Mouse (Mus musculus) embryonic facial prominence, embryonic 14.5 days (tissue): ENCODE results near the gene Fndc3b. TPM values are rescaled to one million over a fixed set of nuclear protein-coding genes. Genes with fewer than 3 reads are reported as not detected.

ENCODE experiments used
- ATAC-seq: fragments of 200-750 bp; cut with Nextera tagmentation; 2 replicates; pipeline ENCODE4 v1.8.0; 2017; ENCODE audit warnings: low read depth, moderate number of reproducible peaks, moderate TSS enrichment
- DNase-seq: peaks from one replicate; pipeline ENCODE4 v3.0.0-alpha.2; 2015; ENCODE audit warnings: low spot score
- H3K27ac ChIP-seq: fragments of 300-500 bp; sonication (generic); replicated peaks from 2 replicates; pipeline ENCODE4 v1.5.1; 2014; ENCODE audit warnings: low read depth, mild to moderate bottlenecking, low read length, moderate library complexity
- H3K27me3 ChIP-seq: fragments of 300-500 bp; sonication (generic); replicated peaks from 2 replicates; pipeline ENCODE4 v1.6.1; 2014; ENCODE audit warnings: low read length; ENCODE audit not compliant: control insufficient read depth, insufficient read depth
- H3K36me3 ChIP-seq: fragments of 300-500 bp; sonication (generic); 2 replicates; pipeline ENCODE4 v1.6.1; 2014; ENCODE audit warnings: low read length, mixed read lengths; ENCODE audit not compliant: control insufficient read depth, insufficient read depth
- H3K4me1 ChIP-seq: fragments of 300-500 bp; sonication (generic); 2 replicates; pipeline ENCODE4 v1.6.1; 2014; ENCODE audit warnings: antibody characterized with exemption, low read length; ENCODE audit not compliant: control insufficient read depth, insufficient read depth
- H3K4me2 ChIP-seq: fragments of 300-500 bp; sonication (generic); 2 replicates; pipeline ENCODE4 v1.6.1; 2014; ENCODE audit warnings: low read depth, mild to moderate bottlenecking, low read length, moderate library complexity, mixed read lengths
- H3K4me3 ChIP-seq: fragments of 300-500 bp; sonication (generic); 2 replicates; pipeline ENCODE4 v1.5.1; 2014; ENCODE audit warnings: low read depth, mild to moderate bottlenecking, low read length
- H3K9ac ChIP-seq: fragments of 300-500 bp; sonication (generic); 2 replicates; pipeline ENCODE4 v1.6.1; 2014; ENCODE audit warnings: low read depth, mild to moderate bottlenecking, low read length, moderate library complexity, mixed read lengths
- H3K9me3 ChIP-seq: fragments of 300-500 bp; sonication (generic); 2 replicates; pipeline ENCODE4 v1.6.1; 2016; ENCODE audit warnings: low read length; ENCODE audit not compliant: control insufficient read depth
- WGBS: fragments of 180-500 bp; shearing (Covaris S2); extraction: QIAGEN DNeasy Blood & Tissue Kit; methylation state at CpG from one replicate; pipeline ENCODE4 v1.1.7; 2014; 5-methylcytosine and 5-hydroxymethylcytosine counted together
- polyA plus RNA-seq: library from polyadenylated mRNA; unstranded; fragments of >200 nt; fragmentation: Nextera tagmentation; extraction: Ambion mirVana; gene quantifications from 2 replicates; pipeline ENCODE4 v1.2.1, GENCODE M21; 2014

Fndc3b gene
- polyA plus RNA-seq, 1 experiment from 2014 or later: 44.3 TPM

DNA sequence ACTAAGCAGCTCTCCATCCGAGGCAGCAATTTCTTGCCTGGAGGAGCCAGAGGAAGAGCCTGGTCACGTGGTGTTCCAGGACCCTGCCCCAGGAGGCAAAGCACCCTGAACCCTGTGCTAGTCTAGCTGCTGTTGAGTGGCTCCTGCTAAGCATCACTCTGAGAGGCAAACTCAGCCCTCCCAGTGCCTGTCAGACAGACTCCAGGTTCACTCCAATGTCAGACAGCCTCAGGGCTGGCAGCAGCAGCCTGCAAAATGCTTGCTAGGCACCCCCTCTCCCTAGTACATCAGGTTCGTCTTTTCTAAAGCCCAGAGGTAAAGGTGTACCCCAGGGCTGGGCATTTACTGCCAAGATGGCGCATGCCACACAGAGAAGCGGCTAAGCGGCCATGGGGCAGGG lies 283.7 kb downstream of the Fndc3b start:
- no peak overlapping the region for H3K27ac ChIP-seq
- WGBS: 78% methylated on average over 6 of the region's 6 CpGs
- DNase-seq (no peak), ATAC-seq (no peak)
- no peak overlapping the region for H3K4me3 ChIP-seq
- H3K4me2 ChIP-seq: no peak overlapping the region
- H3K9me3 ChIP-seq: no peaks in the 10 kb centered on the region
- H3K36me3 ChIP-seq: peaks cover 79% of the 10 kb centered on the region
- no peaks in the 10 kb centered on the region for H3K4me1 ChIP-seq
- H3K9ac ChIP-seq: no peak overlapping the region
- no peaks in the 10 kb centered on the region for H3K27me3 ChIP-seq

- H3K36me3 ChIP-seq: peaks cover 75% of the 10 kb centered on the region
Measured at GRCm38 (mm10) chr3:27424049-27424667, 286.9 kb downstream of the Fndc3b start.

GRCm38 (mm10) chr3:27422521-27422920 lies 288.6 kb downstream of the Fndc3b start:
- Histone ChIP-seq H3K4me3 (no peak overlapping the region), H3K4me1 (no peaks in the 10 kb centered on the region), H3K9me3 (no peaks in the 10 kb centered on the region), H3K36me3 (peaks cover 75% of the 10 kb centered on the region), H3K9ac (no peak overlapping the region), H3K4me2 (no peak overlapping the region), H3K27me3 (no peaks in the 10 kb centered on the region), H3K27ac (no peak overlapping the region)
- 87% methylated on average over 6 of the region's 6 CpGs for WGBS
- ATAC-seq (no peak), DNase-seq (no peak)

More at GRCm38 (mm10) chr3:27424049-27424667, 286.9 kb downstream of the Fndc3b start:
- no peaks in the 10 kb centered on the region for H3K27me3 ChIP-seq
- 89% methylated on average over 11 of the region's 11 CpGs for WGBS
- no peak overlapping the region for H3K4me3 ChIP-seq
- no peaks in the 10 kb centered on the region for H3K4me1 ChIP-seq
- H3K9me3 ChIP-seq: no peaks in the 10 kb centered on the region
- no peak overlapping the region for H3K27ac ChIP-seq
- no peak overlapping the region for H3K9ac ChIP-seq
- no peak overlapping the region for H3K4me2 ChIP-seq
- no peak for ATAC-seq
- no peak for DNase-seq

GRCm38 (mm10) chr3:27421980-27422379 lies 289.1 kb downstream of the Fndc3b start:
- no peaks in the 10 kb centered on the region for H3K4me1 ChIP-seq
- WGBS: 66% methylated on average over 12 of the region's 12 CpGs
- no peak overlapping the region for H3K9ac ChIP-seq
- ATAC-seq: no peak
- H3K27me3 ChIP-seq: no peaks in the 10 kb centered on the region
- H3K36me3 ChIP-seq: peaks cover 74% of the 10 kb centered on the region
- H3K27ac ChIP-seq: no peak overlapping the region
- no peak for DNase-seq
- H3K9me3 ChIP-seq: no peaks in the 10 kb centered on the region
- no peak overlapping the region for H3K4me2 ChIP-seq
- H3K4me3 ChIP-seq: no peak overlapping the region

DNA sequence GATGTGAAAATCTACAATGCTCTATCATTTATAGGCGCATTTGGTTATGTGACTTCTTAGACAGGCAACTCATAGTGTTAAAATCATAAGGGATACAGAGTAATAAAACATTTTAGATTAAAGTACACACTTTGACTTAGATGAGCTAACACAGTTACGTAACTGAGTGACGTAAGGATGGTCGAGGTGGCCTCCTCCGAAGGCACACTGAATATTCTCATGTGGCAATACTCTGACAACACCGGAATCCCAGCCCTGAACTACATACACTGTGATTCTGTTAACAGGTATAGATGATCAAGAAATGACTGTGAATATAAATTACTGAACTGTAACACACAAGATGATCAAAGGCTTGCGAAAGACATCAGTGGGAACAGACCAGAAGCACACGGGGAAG lies 292.5 kb downstream of the Fndc3b start:
- no peak overlapping the region for H3K4me2 ChIP-seq
- WGBS: 93% methylated on average over 8 of the region's 8 CpGs
- no peaks in the 10 kb centered on the region for H3K4me1 ChIP-seq
- no peak overlapping the region for H3K27ac ChIP-seq
- no peaks in the 10 kb centered on the region for H3K27me3 ChIP-seq
- H3K36me3 ChIP-seq: peaks cover 53% of the 10 kb centered on the region
- H3K9me3 ChIP-seq: no peaks in the 10 kb centered on the region
- no peak for DNase-seq
- ATAC-seq: no peak
- H3K4me3 ChIP-seq: no peak overlapping the region
- no peak overlapping the region for H3K9ac ChIP-seq

DNA sequence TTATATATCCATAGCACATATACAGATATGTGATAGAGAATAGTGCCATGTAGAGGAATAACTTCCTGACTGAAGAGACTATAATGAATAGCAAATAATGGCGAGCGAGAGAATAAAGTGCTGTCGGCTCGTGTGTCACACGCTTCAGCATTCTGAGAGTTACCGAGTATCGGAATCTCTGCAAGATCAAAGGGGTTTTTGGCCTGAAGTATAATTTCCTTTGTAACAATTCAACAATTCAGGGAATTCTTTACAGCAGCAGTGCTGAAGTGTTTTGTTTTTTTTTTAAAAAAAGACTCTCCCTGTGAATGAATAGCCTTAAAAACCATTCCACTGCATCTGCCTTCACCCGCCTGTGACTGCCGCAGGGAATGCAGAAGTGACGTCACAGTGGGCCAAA lies 294.3 kb downstream of the Fndc3b start:
- DNase-seq (no peak), ATAC-seq (no peak)
- 82% methylated on average over 10 of the region's 10 CpGs for WGBS
- Histone ChIP-seq H3K4me2 (no peak overlapping the region), H3K27me3 (no peaks in the 10 kb centered on the region), H3K9ac (no peak overlapping the region), H3K27ac (no peak overlapping the region), H3K36me3 (peaks cover 39% of the 10 kb centered on the region), H3K9me3 (no peaks in the 10 kb centered on the region), H3K4me3 (no peak overlapping the region), H3K4me1 (no peaks in the 10 kb centered on the region)

GRCm38 (mm10) chr3:27413566-27413965 lies 297.5 kb downstream of the Fndc3b start:
- Histone ChIP-seq H3K4me1 (no peaks in the 10 kb centered on the region), H3K36me3 (peaks cover 15% of the 10 kb centered on the region), H3K9ac (no peak overlapping the region), H3K4me3 (no peak overlapping the region), H3K4me2 (no peak overlapping the region), H3K9me3 (no peaks in the 10 kb centered on the region), H3K27ac (no peak overlapping the region), H3K27me3 (no peaks in the 10 kb centered on the region)
- WGBS: 50% methylated on average over 3 of the region's 3 CpGs
- DNase-seq (no peak), ATAC-seq (no peak)

DNA sequence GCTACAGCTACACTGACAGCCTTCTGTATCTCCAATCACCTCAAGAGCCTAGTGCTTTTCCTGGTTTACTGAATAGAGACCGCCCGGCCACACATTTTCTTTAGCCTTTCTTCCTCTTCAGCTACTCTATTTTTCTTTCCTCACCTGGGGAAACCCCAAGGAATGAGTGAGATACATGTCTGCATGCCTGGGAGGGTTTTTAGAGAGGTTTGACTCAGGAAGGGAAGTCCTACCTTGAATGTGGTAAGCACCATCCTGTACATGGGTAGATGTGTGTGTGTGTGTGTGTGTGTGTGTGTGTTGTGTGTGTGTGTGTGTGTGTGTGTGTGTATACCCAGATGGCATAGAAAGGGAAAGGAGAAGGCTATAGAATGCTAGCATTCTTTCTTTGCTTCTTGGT lies 299.8 kb downstream of the Fndc3b start:
- no peak overlapping the region for H3K4me3 ChIP-seq
- H3K27ac ChIP-seq: no peak overlapping the region
- no peaks in the 10 kb centered on the region for H3K36me3 ChIP-seq
- no peaks in the 10 kb centered on the region for H3K4me1 ChIP-seq
- H3K4me2 ChIP-seq: no peak overlapping the region
- H3K9ac ChIP-seq: no peak overlapping the region
- no peaks in the 10 kb centered on the region for H3K9me3 ChIP-seq
- WGBS: 97% methylated on average over 2 of the region's 2 CpGs
- DNase-seq (no peak), ATAC-seq (no peak)
- H3K27me3 ChIP-seq: no peaks in the 10 kb centered on the region

GRCm38 (mm10) chr3:27408564-27408963 lies 302.5 kb downstream of the Fndc3b start:
- DNase-seq (no peak), ATAC-seq (no peak)
- Histone ChIP-seq H3K9ac (no peak overlapping the region), H3K27me3 (no peaks in the 10 kb centered on the region), H3K4me2 (no peak overlapping the region), H3K9me3 (no peaks in the 10 kb centered on the region), H3K27ac (no peak overlapping the region), H3K4me1 (no peaks in the 10 kb centered on the region), H3K4me3 (no peak overlapping the region), H3K36me3 (no peaks in the 10 kb centered on the region)
- WGBS: 40% methylated on average over 2 of the region's 2 CpGs
